12 mouse cellular contexts compared by ENCODE assay signal in genomic region chr13:44086801-44087200, GRCm38 (mm10).
DNase-seq lines count a peak whose midpoint lies in the region; ATAC-seq and TF ChIP-seq lines count a peak whose summit lies in the region.
"Had no signal": no experiment of that assay in that cellular context is flagged by ENCODE, and none has a peak within 500 bp of the region (broad histone marks: within the 10 kb centered on the region; RNA-seq: fewer than 3 reads in every experiment).

No protein-coding gene starts in this region.

- no peaks in the 10 kb centered on the region for H3K36me3 ChIP-seq in heart, embryonic 12.5 days
- H3K36me3 ChIP-seq in neural tube, embryonic 15.5 days = no peaks in the 10 kb centered on the region
- H3K36me3 ChIP-seq: embryonic facial prominence, embryonic 12.5 days had no signal

- H3K27me3 ChIP-seq in heart, embryonic 12.5 days (replicated peaks) = no peaks in the 10 kb centered on the region
- no peaks in the 10 kb centered on the region for H3K27me3 ChIP-seq in neural tube, embryonic 15.5 days (replicated peaks)
- H3K27me3 ChIP-seq: embryonic facial prominence, embryonic 12.5 days had no signal

- no peak overlapping the region for H3K4me3 ChIP-seq in heart, embryonic 12.5 days
- H3K4me3 ChIP-seq in left cerebral cortex, adult 2 months = no peak overlapping the region
- no peak overlapping the region for H3K4me3 ChIP-seq in neural tube, embryonic 15.5 days (replicated peaks)
- H3K4me3 ChIP-seq: embryonic facial prominence, embryonic 12.5 days; heart, adult 2 months had no signal

- peaks cover 23% of the 10 kb centered on the region for H3K4me1 ChIP-seq in heart, embryonic 12.5 days (replicated peaks)
- no peaks in the 10 kb centered on the region for H3K4me1 ChIP-seq in neural tube, embryonic 15.5 days

- TF ChIP-seq CTCF in left cerebral cortex, adult 2 months (IDR thresholded peaks at IDR 0.05) = no peak

- no peaks in the 10 kb centered on the region for H3K9me3 ChIP-seq in heart, embryonic 12.5 days (replicated peaks)
- H3K9me3 ChIP-seq in neural tube, embryonic 15.5 days (replicated peaks) = no peaks in the 10 kb centered on the region
- H3K9me3 ChIP-seq: embryonic facial prominence, embryonic 12.5 days had no signal

- H3K9ac ChIP-seq in heart, embryonic 12.5 days = no peak overlapping the region
- H3K9ac ChIP-seq in neural tube, embryonic 15.5 days (replicated peaks) = no peak overlapping the region
- H3K9ac ChIP-seq: embryonic facial prominence, embryonic 12.5 days had no signal

- H3K27ac ChIP-seq in heart, embryonic 12.5 days (ENCODE audit: poor library complexity, severe bottlenecking) = no peak overlapping the region
- no peak overlapping the region for H3K27ac ChIP-seq in left cerebral cortex, adult 2 months
- no peak overlapping the region for H3K27ac ChIP-seq in neural tube, embryonic 15.5 days (replicated peaks)
- H3K27ac ChIP-seq: embryonic facial prominence, embryonic 12.5 days; heart, adult 2 months had no signal

- no peak overlapping the region for H3K4me2 ChIP-seq in heart, embryonic 12.5 days
- H3K4me2 ChIP-seq in neural tube, embryonic 15.5 days = no peak overlapping the region
- H3K4me2 ChIP-seq: embryonic facial prominence, embryonic 12.5 days had no signal

- ATAC-seq in heart, embryonic 12.5 days (ENCODE audit: insufficient number of reproducible peaks, low FRiP score) = no peak
- no peak for ATAC-seq in neural tube, embryonic 15.5 days (ENCODE audit: low FRiP score)
- ATAC-seq: midbrain, embryonic 16.5 days had no signal

- DNase-seq in heart, postnatal 4 days = peak; percentile 31
- peak; percentile 7 for DNase-seq in ovary, adult 18-20 months (ENCODE audit: low spot score)
- DNase-seq in ovary, postnatal 10 days (ENCODE audit: low spot score) = no peak
- peak; percentile 56 to 57 for DNase-seq in left cerebral cortex, adult 2 months (ENCODE audit: extremely low spot score in 1 of 2, low spot score in 2 of 2)
- DNase-seq in right cerebral cortex, postnatal 4 days = peak; percentile 60
- DNase-seq in gastrocnemius, postnatal 14 days = no peak
- DNase-seq: heart, adult 2 months; thymus, postnatal 14 days had no signal

- 39% methylated on average over 4 of the region's 4 CpGs for WGBS in heart, embryonic 12.5 days
- WGBS in neural tube, embryonic 15.5 days = 60% methylated on average over 4 of the region's 4 CpGs

- intact Hi-C loops in left cerebral cortex, adult 2 months (cut with DNase I) = no loop called here
- intact Hi-C loops in gastrocnemius, postnatal 14 days (cut with DNase I; ENCODE audit: low total_unique reads) = no loop called here

Comparison
In these comparisons a context has a peak if more than half of its experiments do, and no peak if none do; other contexts are left out.
1. DNase-seq: peak in heart, postnatal 4 days (single experiment), ovary, adult 18-20 months (single experiment), left cerebral cortex, adult 2 months (2 of 2) and right cerebral cortex, postnatal 4 days (single experiment); none in ovary, postnatal 10 days (single experiment) and gastrocnemius, postnatal 14 days (single experiment).